Mouse (Mus musculus): ENCODE results near the gene Catip. TPM values are rescaled to one million over a fixed set of nuclear protein-coding genes. Genes with fewer than 3 reads are reported as not detected.

Gene Catip
- polyA plus RNA-seq, 1 experiment, result not detected

- Histone ChIP-seq H3K27ac (ENCODE audit: insufficient read depth, low read depth, low read length) (peak overlapping the region; percentile 52), H3K4me1 (ENCODE audit: control insufficient read depth, insufficient read depth, low read length) (peaks cover 13% of the 10 kb centered on the region), H3K4me3 (ENCODE audit: insufficient read depth, low read depth, low read length) (peak overlapping the region; percentile 53)
- WGBS, result under 1% methylated on average over 36 of the region's 36 CpGs
- TF ChIP-seq POLR2A (IDR thresholded peaks at IDR 0.05; ENCODE audit: insufficient read depth, low read depth, low read length) (peak; percentile 48; the same call in 1 of the 2 replicates), CTCF (IDR thresholded peaks at IDR 0.05; ENCODE audit: insufficient read depth, low read depth, low read length) (no peak)
Measured at GRCm38 (mm10) chr1:74332241-74332763, 29.6 kb upstream of the Catip start.

GRCm38 (mm10) chr1:74332930-74333329 is 29.0 kb upstream of the Catip start:
- no peak for TF ChIP-seq CTCF (IDR thresholded peaks at IDR 0.05; ENCODE audit: insufficient read depth, low read depth, low read length)
- TF ChIP-seq POLR2A (IDR thresholded peaks at IDR 0.05; ENCODE audit: insufficient read depth, low read depth, low read length), result no peak
- WGBS, result 3% methylated on average over 9 of the region's 9 CpGs
- H3K4me3 ChIP-seq (ENCODE audit: insufficient read depth, low read depth, low read length), result peak overlapping the region; percentile 53
- peaks cover 18% of the 10 kb centered on the region for H3K4me1 ChIP-seq (ENCODE audit: control insufficient read depth, insufficient read depth, low read length)
- peak overlapping the region; percentile 52 for H3K27ac ChIP-seq (ENCODE audit: insufficient read depth, low read depth, low read length)

- Histone ChIP-seq H3K4me3 (ENCODE audit: insufficient read depth, low read depth, low read length) (no peak overlapping the region), H3K27ac (ENCODE audit: insufficient read depth, low read depth, low read length) (no peak overlapping the region), H3K4me1 (ENCODE audit: control insufficient read depth, insufficient read depth, low read length) (peaks cover 24% of the 10 kb centered on the region)
- TF ChIP-seq POLR2A (IDR thresholded peaks at IDR 0.05; ENCODE audit: insufficient read depth, low read depth, low read length), result no peak
- no peak for TF ChIP-seq CTCF (IDR thresholded peaks at IDR 0.05; ENCODE audit: insufficient read depth, low read depth, low read length)
- 81% methylated on average over 3 of the region's 3 CpGs for WGBS
Measured at GRCm38 (mm10) chr1:74334607-74335006, 27.3 kb upstream of the Catip start.

DNA sequence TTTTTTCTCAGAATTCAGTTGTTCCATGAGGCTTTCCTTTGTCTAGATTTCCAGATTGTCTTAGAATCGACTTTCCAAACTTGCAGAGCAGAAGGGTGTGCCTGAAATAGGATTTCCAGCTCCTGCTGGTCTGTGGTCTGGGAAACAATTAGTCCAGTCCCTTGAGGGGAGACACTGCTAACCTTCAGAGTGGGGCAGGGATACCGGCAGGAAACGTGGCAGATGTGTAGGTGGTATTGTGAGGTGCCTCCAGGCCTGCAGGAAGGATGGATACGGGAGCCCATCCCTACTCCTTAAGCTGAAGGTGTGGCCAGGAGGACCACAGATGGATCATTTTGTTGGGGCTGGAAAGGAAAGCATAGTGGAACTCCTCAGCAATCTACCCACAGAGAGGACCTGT is 26.9 kb upstream of the Catip start:
- WGBS, result 50% methylated on average over 4 of the region's 4 CpGs
- TF ChIP-seq POLR2A (IDR thresholded peaks at IDR 0.05; ENCODE audit: insufficient read depth, low read depth, low read length) (no peak), CTCF (IDR thresholded peaks at IDR 0.05; ENCODE audit: insufficient read depth, low read depth, low read length) (no peak)
- Histone ChIP-seq H3K27ac (ENCODE audit: insufficient read depth, low read depth, low read length) (no peak overlapping the region), H3K4me1 (ENCODE audit: control insufficient read depth, insufficient read depth, low read length) (peaks cover 28% of the 10 kb centered on the region), H3K4me3 (ENCODE audit: insufficient read depth, low read depth, low read length) (no peak overlapping the region)

GRCm38 (mm10) chr1:74335436-74336170 is 26.3 kb upstream of the Catip start:
- Histone ChIP-seq H3K4me3 (ENCODE audit: insufficient read depth, low read depth, low read length) (no peak overlapping the region), H3K27ac (ENCODE audit: insufficient read depth, low read depth, low read length) (no peak overlapping the region)
- WGBS, result 73% methylated on average over 6 of the region's 6 CpGs

DNA sequence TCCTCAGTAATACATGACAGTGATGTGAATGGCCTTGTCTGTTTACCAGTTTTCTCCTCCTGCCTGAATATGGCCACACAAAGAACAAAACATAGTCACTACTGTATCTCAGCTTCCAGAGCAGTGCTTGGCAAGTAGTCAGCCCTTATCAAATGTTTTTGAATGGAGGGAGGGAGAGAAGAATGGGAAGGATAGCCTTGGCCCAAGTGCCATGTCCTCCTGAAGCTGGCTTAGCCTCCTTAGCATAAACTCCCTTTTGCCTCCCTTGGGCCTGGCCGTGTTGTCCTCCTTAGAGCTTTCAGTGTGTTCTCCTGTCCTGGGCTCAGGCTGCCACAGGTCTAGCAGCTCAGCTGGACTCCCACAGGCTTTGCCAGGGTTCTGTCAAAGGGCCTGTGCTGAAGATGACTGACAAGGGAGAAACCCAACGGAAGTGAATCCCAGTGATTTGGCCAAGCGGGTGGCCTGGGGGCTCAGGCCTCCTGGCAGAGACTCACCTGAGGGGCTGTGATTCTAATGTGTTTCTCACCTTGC is 24.6 kb upstream of the Catip start:
- no peak overlapping the region for H3K4me3 ChIP-seq (ENCODE audit: insufficient read depth, low read depth, low read length)
- TF ChIP-seq CTCF (IDR thresholded peaks at IDR 0.05; ENCODE audit: insufficient read depth, low read depth, low read length), result no peak
- no peak for TF ChIP-seq POLR2A (IDR thresholded peaks at IDR 0.05; ENCODE audit: insufficient read depth, low read depth, low read length)
- no peak overlapping the region for H3K27ac ChIP-seq (ENCODE audit: insufficient read depth, low read depth, low read length)
- 73% methylated on average over 3 of the region's 3 CpGs for WGBS
- H3K4me1 ChIP-seq (ENCODE audit: control insufficient read depth, insufficient read depth, low read length), result peaks cover 29% of the 10 kb centered on the region

More at GRCm38 (mm10) chr1:74335436-74336170, 26.3 kb upstream of the Catip start:
- no peak for TF ChIP-seq POLR2A (IDR thresholded peaks at IDR 0.05; ENCODE audit: insufficient read depth, low read depth, low read length)
- no peak for TF ChIP-seq CTCF (IDR thresholded peaks at IDR 0.05; ENCODE audit: insufficient read depth, low read depth, low read length)
- peaks cover 30% of the 10 kb centered on the region for H3K4me1 ChIP-seq (ENCODE audit: control insufficient read depth, insufficient read depth, low read length)

- Histone ChIP-seq H3K4me3 (ENCODE audit: insufficient read depth, low read depth, low read length) (no peak overlapping the region), H3K27ac (ENCODE audit: insufficient read depth, low read depth, low read length) (no peak overlapping the region), H3K4me1 (ENCODE audit: control insufficient read depth, insufficient read depth, low read length) (peaks cover 31% of the 10 kb centered on the region)
- TF ChIP-seq POLR2A (IDR thresholded peaks at IDR 0.05; ENCODE audit: insufficient read depth, low read depth, low read length), result no peak
- TF ChIP-seq CTCF (IDR thresholded peaks at IDR 0.05; ENCODE audit: insufficient read depth, low read depth, low read length), result no peak
- WGBS, result 86% methylated on average over 5 of the region's 5 CpGs
Measured at GRCm38 (mm10) chr1:74338013-74338412, 23.9 kb upstream of the Catip start.

- 79% methylated on average over 4 of the region's 4 CpGs for WGBS
- H3K27ac ChIP-seq (ENCODE audit: insufficient read depth, low read depth, low read length), result no peak overlapping the region
- TF ChIP-seq CTCF (IDR thresholded peaks at IDR 0.05; ENCODE audit: insufficient read depth, low read depth, low read length), result no peak
- TF ChIP-seq POLR2A (IDR thresholded peaks at IDR 0.05; ENCODE audit: insufficient read depth, low read depth, low read length), result no peak
- H3K4me1 ChIP-seq (ENCODE audit: control insufficient read depth, insufficient read depth, low read length), result peaks cover 31% of the 10 kb centered on the region
- H3K4me3 ChIP-seq (ENCODE audit: insufficient read depth, low read depth, low read length), result no peak overlapping the region
Measured at GRCm38 (mm10) chr1:74338626-74339025, 23.3 kb upstream of the Catip start.

DNA sequence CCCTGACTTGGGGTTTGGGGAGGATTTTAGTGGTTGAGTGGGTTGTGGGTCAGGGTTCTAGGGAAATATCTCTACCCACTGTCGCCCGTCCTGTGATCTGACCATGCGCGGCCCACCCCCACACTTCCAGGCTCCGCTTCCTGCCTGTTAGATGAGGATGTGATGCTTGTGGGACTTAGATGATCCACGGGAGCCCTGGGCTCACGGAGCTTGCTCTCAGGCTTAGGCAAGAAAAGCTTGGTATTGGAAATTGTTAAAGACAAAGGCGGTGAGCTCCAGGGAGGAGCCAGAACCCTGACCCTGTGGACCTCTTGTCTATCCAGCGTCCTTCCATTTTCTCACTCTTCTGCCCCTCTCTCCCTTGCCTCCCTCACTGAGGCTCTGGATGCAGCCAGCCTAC is 22.0 kb upstream of the Catip start:
- Histone ChIP-seq H3K27ac (ENCODE audit: insufficient read depth, low read depth, low read length) (no peak overlapping the region), H3K4me3 (ENCODE audit: insufficient read depth, low read depth, low read length) (no peak overlapping the region), H3K4me1 (ENCODE audit: control insufficient read depth, insufficient read depth, low read length) (peaks cover 31% of the 10 kb centered on the region)
- TF ChIP-seq POLR2A (IDR thresholded peaks at IDR 0.05; ENCODE audit: insufficient read depth, low read depth, low read length) (no peak), CTCF (IDR thresholded peaks at IDR 0.05; ENCODE audit: insufficient read depth, low read depth, low read length) (no peak)
- WGBS, result 88% methylated on average over 9 of the region's 9 CpGs

All from olfactory bulb, adult 2 months (tissue).